Mouse (Mus musculus) CH12F3 (cell line): ENCODE results near the gene Cabin1.

ENCODE experiments used
- in situ Hi-C: fragments of 300-500 bp; cut with MboI; formaldehyde crosslinking; loops from 2 replicates; pipeline ENCODE4 v1.14.3; 2020; ENCODE audit warnings: low sequenced_read_pairs

Cabin1 gene

DNA sequence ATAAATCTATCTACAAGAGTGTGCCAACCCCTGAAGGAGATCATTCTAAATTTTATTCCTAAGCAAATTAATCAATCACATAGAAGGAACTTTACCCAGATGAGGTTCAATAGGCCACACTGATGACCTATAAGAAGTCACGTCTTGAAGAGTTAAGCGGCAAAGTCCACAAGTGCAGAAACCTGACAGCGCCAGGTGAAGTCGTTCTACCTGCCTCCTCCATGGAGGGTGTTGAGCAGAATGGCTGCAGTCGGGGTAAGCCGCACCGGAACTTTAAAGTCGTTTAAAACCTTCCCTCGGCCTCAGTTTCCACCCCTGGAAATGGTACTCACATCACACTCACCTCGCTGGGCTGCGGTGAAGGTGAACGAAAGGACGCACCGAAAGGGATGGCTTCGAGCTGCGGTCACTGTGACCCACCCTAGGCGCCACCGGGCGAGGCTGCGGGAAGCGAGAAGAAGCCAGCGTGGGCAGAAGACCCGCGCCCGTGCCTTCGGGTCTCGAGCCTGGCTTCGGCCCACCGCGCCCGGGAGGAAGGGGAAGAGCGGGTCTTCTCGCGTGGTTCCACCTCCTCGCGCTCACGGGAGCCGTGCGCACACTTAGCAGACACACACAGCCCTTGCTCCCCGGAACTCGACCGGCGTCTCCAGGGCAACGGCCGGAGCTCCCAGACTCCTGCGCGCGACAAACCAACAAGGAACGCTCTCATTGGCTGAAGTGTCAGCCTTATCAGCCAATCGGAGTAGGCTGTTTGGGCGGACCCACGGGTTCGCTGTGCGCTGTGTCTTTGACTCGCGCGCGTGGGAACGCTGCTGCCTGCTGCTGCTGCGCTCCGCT lies at the start of gene Cabin1:
Cabin1 (minus strand) TSS at position 660 of the 837 bp plus-strand sequence.
- in situ Hi-C loops: no loop called here

DNA sequence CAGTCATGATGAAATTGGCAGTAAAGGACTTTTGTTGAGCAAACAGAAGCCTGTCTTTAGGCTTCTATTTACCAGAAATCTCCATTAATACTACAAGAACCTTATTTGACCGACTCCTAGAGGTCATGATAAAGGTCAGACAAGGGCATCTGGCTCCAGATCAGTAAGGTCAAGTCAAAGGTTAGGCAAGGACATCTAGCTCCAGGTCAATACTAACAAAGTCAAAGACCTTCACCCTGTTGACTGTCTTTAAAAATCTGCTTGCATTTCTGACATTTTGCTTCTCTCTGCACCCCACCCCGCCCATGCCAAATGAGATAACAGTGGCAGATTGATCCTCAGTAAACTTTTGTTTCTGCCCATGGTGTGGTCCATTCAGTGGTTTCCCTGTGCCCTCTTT lies 40.1 kb upstream of the Cabin1 start:
- in situ Hi-C loops: no loop called here

DNA sequence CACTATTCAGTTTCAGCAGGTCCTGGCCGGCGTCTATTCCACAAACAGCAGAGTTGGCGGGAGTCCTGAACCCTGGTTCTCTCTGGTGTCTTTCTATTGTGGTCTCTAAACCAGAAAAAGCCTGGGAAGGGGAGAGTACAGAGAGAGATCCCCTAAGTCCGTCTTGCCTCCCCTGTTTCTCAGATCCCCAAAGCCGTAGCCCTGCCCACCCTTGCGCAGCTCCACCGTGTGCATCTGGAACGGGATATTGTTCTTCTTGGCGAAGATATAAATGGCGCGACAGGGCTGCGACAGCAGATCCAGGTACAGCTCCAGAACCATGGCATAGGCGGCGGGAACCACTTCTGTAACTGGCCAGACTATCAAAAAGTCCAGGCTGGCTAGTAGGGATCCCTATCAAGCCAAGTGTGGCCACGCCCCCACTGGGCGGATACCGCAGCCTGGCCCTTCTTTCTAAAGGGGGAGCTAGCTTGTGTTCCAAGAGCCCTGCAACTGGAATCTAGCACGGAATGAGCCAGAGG lies 34.1 kb upstream of the Cabin1 start, which contains the start of gene Gstt1:
Gstt1 (minus strand) TSS at position 409 of the 521 bp plus-strand sequence.
- in situ Hi-C loops: no loop called here

DNA sequence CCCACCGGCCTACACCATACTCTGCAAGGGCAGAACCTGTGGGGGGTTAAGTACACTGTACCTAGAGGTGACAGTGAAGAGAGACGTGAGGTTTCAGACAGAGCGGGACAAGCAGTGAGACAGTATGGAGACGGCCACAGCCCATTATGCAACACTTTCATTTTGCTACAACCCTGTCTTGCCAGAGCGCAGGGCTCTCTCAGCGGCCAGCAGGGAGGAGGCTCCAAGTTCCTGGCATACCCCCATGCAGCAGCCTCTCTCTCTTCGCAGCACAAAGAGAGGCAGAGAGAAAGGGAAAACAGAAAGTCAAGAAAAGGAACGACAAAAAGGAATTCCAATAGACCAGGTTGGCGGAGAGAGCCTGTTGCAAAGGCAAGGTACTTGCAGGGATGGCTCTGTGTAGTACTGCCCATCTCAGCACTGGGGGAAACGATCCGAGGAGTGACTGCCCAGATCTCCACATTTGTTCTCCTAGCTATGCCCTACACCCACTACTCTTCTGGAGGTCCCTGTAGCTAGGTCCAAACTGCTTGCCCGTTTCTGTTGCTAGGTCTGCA lies 33.6 kb upstream of the Cabin1 start:
- in situ Hi-C loops: no loop called here

DNA sequence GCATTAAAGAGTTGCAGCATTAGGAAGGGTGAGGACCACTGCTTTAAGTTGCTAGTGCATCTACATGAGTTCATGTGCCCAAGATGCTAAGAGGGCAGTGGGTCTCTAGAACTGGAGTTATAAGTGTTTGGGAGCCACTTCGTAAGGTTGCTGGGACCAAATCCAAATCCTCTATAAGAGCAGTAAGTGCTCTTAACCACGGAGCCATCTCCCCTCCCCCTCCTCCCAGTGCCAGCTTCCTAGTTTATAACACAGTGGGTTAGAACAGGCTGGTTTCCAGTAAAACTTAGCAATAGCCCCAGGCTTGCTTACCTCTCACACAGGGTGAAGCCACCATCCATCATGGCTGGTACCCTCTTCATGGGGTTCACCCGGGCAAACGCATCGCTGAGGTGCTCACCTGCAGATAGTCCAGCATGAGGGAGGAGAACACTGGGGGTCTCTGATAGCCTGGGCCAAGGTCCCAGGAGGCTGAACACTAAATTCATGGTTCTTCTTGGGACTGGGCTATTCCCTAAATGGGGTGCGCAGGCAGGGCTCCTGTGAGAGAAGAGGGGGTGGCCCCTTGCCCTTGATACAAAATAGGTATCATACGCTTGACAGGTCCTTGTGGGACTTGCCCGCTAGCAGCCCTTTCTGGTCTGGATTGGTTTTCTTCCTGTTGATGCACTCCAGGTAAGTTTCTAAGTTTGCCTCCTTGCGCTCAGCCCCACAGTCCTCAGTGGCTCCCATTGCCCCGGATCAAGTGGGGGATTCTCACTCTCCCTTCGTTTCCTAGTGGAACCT lies 32.8 kb upstream of the Cabin1 start:
- in situ Hi-C loops: no loop called here

DNA sequence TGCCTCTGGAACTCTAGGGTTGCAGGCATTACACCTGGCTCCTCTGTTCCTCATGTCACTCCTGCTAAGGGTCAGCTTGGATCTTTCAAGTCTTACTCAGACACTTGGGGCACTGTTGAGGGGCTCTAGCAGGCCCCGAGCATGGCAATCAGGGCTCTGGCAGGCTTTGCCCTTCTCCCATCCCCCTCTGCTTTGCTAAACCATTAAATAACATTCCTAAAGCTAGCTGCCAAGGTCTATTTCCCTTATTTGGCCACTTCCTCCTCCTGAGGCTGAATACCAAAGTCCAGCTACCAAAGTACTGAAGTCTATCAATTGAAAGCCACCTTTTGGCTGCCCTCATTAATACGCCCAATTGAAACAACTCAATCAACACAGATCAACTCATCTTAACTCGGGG lies 30.7 kb upstream of the Cabin1 start:
- in situ Hi-C loops: no loop called here

DNA sequence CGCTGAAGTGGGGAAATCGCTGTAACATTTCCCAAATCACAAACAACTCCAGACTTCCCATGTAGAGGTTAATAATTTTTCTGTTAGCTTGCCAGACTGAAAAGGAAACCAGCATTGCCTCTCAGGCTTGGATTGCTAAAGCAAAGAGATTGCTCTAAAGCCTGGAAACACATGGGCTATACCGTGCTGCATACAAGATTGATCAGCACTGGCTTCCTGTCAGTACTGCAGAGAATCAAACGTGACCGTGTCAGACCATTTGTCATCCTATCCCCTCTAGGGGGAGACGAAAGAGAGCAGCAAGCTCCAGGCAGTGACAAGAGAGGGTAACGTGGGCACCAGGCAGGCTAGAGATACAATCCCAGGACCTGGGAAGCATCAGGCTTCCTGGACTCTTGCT lies 26.6 kb upstream of the Cabin1 start:
- in situ Hi-C loops: no loop called here

DNA sequence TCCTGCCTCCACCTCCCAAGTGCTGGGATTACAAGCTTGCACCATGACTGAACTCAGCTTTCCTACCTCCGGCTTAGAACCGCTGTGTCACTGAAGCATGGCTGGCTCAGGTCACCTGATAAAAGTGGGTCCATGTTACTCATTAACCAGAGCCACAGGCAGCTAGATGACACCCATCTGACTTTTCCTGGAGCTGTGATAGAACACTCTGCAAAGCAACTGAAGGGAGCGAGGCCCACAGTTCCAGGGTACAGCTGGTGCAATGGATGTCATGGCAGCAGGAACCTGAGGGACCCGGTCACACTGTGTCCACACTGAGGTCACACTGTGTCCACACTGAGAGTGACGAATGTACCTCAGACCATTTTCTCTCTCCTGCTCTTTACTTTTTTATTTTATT lies 25.7 kb upstream of the Cabin1 start:
- in situ Hi-C loops: no loop called here

DNA sequence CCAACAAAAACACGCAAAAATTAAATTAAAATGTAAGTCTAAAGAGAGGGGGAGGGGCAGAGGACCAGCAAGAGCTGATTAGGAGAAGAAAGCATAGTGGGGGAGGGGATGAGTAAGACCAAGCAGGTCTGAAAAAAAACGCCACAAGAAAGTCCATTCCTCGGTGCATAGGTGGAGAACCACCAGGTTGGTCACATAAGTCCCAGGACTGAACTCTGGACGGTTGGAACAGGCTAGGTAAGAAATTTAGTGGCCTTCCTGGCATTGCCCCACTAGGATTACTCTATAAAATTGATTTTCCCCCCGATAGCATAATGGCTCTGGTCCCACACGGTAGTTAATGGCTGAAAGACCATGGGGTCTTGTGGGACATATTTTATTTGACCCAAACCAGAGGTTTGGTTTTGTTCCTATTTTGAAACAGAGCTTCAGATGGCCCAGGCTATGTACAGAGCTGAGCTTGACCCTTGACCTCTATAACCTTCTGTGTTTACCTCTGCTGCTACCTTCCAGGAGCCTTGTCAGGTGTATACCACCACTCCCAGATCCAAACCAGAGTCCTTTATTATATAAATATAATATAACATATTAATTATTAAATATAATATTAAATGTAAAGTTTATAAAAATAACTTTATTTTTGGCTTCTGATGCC lies 25.1 kb upstream of the Cabin1 start:
- in situ Hi-C loops: no loop called here

DNA sequence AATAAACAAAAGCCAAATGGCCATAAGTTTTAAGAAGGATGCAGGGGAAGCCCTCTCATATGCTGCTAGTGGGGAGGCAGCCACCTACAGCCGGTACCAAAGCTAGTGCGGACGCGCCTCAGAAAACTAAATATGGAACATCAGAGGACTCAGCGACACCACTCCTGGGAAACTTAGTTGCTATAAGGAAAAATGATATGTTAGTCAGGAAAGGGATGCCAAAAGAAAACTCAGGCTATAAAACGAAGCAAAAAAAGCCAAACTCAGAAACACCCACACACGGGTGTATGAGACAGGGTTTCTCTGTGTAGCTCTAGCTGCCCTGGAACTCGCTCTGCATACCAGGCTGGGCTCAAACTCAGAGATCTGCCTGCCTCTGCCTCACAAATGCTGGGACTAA lies 24.1 kb upstream of the Cabin1 start:
- in situ Hi-C loops: no loop called here

DNA sequence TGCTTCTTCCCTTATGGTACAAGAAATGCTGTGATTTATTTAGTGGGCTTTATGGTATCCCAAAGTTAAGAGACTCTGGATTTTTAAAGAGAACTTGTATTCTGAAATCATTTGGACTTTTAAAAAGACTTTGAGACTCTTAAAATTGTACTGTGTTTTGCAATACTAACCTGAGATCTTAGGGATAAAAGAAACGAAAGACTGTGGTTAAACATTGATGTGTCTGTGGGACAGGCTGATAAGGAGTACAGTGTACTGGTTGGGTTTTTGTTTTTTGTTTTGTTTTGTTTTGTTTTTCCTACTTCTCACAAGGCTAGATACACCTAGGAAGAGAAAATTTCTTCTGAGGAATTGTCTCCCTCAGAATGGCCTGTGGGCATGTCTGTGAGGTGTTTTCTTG lies 21.3 kb upstream of the Cabin1 start:
- in situ Hi-C loops: no loop called here

DNA sequence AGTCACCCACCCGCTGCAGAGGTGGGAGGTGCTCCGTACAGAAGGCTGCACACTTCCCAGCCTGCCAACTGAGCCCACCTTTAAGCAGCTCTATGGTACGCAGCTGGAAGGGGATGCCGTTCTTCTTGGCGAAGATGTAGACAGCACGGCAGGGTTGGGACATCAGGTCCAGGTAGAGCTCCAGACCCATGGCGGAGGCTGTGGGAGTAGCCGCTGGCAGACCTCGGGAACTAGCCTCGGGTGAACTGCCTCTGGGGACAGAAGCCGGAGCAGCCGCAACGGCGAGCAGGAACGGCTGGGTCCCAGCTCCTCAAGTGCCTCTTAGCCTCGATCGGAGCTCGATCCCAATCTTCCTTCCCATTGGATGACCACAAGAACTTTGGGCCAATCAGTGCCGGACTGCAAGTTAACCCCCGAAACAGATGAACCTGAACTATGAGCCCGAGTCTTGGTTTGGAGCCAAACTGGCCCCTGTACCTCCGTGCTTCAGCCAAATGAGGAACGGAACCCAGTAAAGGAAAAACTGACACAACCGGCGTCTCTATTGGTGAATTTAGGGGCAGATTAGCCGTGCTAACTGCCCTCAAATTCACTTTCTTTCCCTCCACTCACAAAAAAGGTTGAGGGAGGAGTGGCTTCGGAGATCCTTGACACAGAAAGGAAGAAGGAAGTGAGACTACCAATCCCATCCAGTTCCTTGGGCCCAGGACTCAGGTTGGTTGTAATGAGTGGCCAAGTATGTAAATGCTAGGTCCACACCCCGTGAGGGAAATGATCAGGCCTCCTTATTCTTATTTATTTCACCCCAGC lies 16.8 kb upstream of the Cabin1 start, which contains the start of the genes Gm20441 and Gstt3:
Gm20441 (minus strand) TSS at position 186 of the 810 bp plus-strand sequence.
Gstt3 (minus strand) TSS at position 646 of the 810 bp plus-strand sequence.
- in situ Hi-C loops: loop anchor here (5.0 kb wide), 1 partner anchor 41 kb away; the partner anchor contains the start of gene Gstt4

DNA sequence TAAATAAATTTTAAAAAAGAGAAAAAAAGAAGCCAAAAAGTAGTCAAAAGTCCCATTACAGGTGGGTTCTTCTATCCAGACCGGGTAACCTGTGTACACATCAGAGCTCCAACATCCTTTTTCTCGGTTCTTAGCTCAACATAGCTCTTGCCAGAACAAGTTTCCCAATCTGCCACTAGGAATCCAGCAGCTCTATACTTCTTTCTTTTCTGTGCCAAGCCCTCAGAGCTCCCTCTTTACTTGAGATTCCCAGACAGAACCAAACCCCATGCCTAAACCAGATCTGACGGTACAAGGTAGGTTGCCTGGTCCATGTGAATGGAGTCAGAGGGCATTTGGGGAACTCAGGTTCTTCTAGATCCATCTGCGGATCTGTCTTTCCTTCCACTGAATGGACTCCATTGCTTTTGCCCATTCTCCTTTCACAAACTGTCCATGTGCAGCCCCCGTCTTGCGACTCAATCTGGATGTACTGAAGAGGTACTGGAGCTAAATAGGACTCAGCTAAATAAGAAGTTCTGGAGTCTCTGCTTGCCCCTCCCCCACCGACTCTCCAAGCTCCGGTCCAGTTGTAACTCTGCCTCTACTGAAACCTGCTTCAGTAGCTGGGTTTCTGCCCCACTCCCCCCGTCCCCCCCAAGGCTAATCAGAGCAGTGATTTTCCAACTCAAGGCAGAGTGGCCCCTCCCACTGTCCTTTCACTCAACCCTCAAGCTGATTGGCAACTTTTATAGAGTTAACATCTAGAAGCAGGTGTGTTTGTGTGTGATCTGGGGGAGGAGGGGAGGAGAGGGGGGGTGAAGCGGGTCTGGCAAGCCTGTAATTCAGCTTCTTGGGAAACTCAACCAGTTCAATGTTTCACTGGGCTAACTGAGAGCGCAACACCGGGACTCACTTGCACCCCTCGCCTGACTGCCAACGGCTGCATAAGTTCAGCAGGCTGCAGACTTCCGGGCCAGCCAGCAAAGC lies 15.3 kb upstream of the Cabin1 start:
- in situ Hi-C loops: loop anchor here (5.0 kb wide), 1 partner anchor 43 kb away; the partner anchor contains the start of gene Gstt4

DNA sequence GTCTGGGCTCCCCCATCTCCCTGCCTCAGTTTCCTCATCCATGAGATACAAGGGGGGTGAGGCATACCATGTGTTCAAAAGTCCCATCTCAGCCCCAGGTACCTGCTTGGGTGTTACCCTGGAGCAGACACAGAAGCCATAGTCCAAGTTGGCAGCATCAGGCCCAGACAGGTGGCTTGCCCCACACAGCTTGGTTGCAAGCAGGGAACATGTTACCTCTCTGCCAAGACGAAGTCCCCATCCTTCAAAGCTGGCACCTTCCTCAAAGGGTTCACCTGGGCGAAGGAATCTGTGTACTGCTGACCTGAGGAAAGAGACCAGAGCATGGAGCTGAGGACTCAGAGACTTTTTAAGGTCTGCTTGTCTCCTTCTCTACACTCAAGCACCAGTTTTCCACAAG lies 13.7 kb upstream of the Cabin1 start:
- in situ Hi-C loops: no loop called here

DNA sequence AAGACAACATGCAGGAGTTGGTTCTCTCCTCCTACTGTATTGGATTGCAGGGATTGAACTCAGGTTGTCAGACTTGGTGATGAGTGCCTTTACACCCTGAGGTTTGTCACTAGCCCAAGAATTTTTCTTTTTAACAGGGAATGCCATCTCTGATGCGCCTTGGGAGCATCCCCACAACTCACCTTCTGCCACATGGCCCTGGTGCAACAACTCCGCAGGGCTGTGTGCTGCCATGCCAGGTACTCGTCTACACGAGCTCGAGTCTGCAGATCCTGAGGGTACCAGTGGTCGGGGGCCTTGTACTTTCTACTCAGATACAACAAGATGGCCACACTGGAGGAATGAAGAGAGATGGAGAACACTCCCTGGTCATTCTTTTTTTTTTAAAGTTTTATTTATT lies 12.4 kb upstream of the Cabin1 start:
- in situ Hi-C loops: no loop called here

DNA sequence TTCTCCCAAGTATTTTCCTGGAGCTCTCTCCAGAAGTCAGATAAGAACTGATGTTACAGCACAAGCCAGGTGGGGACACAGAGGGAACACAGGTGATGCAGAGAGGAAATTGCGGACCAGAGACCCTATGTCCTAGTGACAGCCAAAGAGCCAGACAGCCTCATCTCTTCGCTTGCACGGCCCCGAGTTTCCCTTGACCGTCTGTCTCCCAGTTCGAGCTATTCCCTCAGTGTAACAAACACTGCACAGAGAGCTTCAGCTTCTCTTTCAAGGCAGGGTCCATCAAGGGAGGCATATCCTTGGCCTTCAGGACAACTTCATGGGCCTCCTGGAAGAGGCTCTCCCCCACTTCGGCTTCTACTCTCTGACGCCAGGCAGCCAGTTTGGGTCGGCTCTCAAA lies 10.4 kb upstream of the Cabin1 start:
- in situ Hi-C loops: no loop called here

DNA sequence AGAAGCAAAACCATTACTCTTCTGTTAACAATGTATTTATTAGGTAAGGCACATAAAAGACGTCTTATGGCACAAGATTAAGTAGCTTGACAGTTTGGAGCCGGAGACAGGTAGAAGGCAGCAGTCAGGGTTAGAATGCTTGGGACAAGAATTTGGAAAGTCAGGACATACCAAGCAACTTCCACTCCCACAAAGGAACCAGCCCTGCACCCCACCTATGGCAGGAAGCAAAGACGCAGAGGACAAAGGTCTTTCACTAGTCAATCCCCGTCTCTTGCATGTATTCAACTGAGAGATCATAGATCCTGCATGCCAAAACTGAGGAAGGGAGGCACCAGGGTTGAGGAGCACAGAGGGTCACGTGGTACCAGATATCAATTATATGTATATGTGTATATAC lies 10.0 kb upstream of the Cabin1 start:
- in situ Hi-C loops: no loop called here

DNA sequence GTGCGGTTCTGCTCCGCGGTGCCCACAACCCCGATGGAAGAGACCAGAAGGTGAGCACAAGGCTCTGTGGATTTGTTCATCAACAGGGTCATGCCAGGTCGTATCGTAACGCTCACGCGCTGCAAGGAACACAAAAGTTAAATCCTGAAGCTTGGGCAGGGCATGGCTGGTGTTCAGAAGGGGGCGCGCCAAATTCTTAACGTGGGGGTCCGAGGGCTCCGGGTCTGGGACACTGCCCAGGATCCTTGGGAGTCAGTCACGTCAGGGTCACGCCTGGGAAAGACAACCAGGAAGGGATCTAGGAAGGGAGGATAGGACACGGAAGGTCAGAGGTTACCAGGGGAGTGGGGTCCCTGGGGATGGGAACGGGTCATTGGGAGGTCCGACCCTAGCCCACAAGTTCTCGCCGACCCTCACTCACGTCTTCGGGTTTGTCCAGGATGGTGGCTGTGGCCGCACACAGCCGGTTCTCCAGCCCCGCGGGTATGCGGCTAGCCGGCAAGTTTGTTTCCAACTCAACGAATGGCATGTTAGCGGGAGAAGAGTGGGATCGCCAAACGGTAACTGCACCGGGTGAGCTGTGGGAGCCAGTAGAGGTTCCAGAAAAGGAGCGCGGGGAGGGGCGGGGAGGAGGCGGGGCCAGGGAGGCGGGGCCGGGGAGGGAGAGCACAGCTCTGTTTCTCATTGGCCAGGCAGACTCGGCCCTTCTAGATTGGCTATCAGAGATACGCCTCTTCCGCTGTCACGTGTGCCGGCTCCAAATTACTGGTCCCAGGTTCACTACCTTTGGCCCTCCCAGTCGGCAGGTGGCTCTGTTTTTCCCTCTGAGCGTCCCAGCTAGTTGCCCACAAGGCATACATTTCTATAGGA lies 8.9 kb upstream of the Cabin1 start, which contains the start of gene Ddt:
Ddt (minus strand) TSS at position 620 of the 870 bp plus-strand sequence.
- in situ Hi-C loops: no loop called here
